Mouse (Mus musculus) myocyte (in vitro differentiated cells): ENCODE data around the gene Itga10. TPM values are rescaled to one million over a fixed set of nuclear protein-coding genes. Genes with fewer than 3 reads are reported as not detected.
A peak's percentile ranks its signal among the peaks of the same experiment; 100 is the strongest.

ENCODE experiments used
- H3K27me3 ChIP-seq: one replicate; pipeline ENCODE4 v1.6.1; 2011; ENCODE audit not compliant: control insufficient read depth, insufficient read depth, insufficient read length
- H3K36me3 ChIP-seq: one replicate; pipeline ENCODE4 v1.6.1; 2011; ENCODE audit not compliant: control insufficient read depth, insufficient read depth
- H3K4me2 ChIP-seq: one replicate; pipeline ENCODE4 v1.6.1; 2011; ENCODE audit warnings: low read depth, control low read depth
- H3K4me3 ChIP-seq: one replicate; pipeline ENCODE4 v1.5.1; 2011; ENCODE audit warnings: mild to moderate bottlenecking, control low read depth, moderate library complexity
- H3K79me2 ChIP-seq: one replicate; pipeline ENCODE4 v1.6.1; 2011; ENCODE audit not compliant: control insufficient read depth, insufficient read depth
- H3ac ChIP-seq: one replicate; pipeline ENCODE4 v1.6.1; 2011; ENCODE audit not compliant: control insufficient read depth, insufficient read length
- CEBPB ChIP-seq: IDR thresholded peaks from 2 replicates; pipeline ENCODE4 v1.6.1; 2011; ENCODE audit warnings: mild to moderate bottlenecking, moderate library complexity; ENCODE audit not compliant: poor library complexity, insufficient read depth, severe bottlenecking
- E2F4 ChIP-seq: IDR thresholded peaks from one replicate; pipeline ENCODE4 v1.6.1; 2011; ENCODE audit warnings: mild to moderate bottlenecking, control low read depth, moderate library complexity; ENCODE audit not compliant: insufficient read depth
- MAX ChIP-seq: IDR thresholded peaks from one replicate; pipeline ENCODE4 v1.6.1; 2011; ENCODE audit warnings: low read depth, mild to moderate bottlenecking, control low read depth
- MYOD1 ChIP-seq, 3 experiments: IDR thresholded peaks; one replicate each; pipeline ENCODE4 v1.6.1; 2011; ENCODE audit warnings: control low read depth in 2 of 3, low read depth in 2 of 3, mild to moderate bottlenecking in 2 of 3, moderate library complexity in 1 of 3; ENCODE audit not compliant: insufficient read length in 2 of 3, control insufficient read depth in 1 of 3
- MYOG ChIP-seq, 3 experiments: IDR thresholded peaks; one replicate each; pipeline ENCODE4 v1.6.1; 2011; ENCODE audit warnings: control low read depth in 2 of 3, low read depth in 2 of 3, mild to moderate bottlenecking in 2 of 3; ENCODE audit not compliant: insufficient read length in 2 of 3, control insufficient read depth in 1 of 3, insufficient read depth in 1 of 3
- POLR2A ChIP-seq: IDR thresholded peaks from one replicate; pipeline ENCODE4 v1.6.1; 2011; ENCODE audit warnings: low read depth, mild to moderate bottlenecking, control low read depth, moderate library complexity; ENCODE audit not compliant: insufficient read length
- POLR2AphosphoS2 ChIP-seq: IDR thresholded peaks from one replicate; pipeline ENCODE4 v1.6.1; 2011; ENCODE audit warnings: low read depth, control low read depth; ENCODE audit not compliant: insufficient read length
- REST ChIP-seq: IDR thresholded peaks from one replicate; pipeline ENCODE4 v1.6.1; 2011; ENCODE audit warnings: mild to moderate bottlenecking, control low read depth, moderate library complexity; ENCODE audit not compliant: insufficient read depth, insufficient read length
- SRF ChIP-seq: IDR thresholded peaks from one replicate; pipeline ENCODE4 v1.6.1; 2011; ENCODE audit warnings: low read depth; ENCODE audit not compliant: control insufficient read depth, insufficient read length
- TCF12 ChIP-seq: IDR thresholded peaks from one replicate; pipeline ENCODE4 v1.6.1; 2011; ENCODE audit warnings: mild to moderate bottlenecking, control low read depth; ENCODE audit not compliant: poor library complexity, insufficient read depth, severe bottlenecking
- TCF3 ChIP-seq: IDR thresholded peaks from one replicate; pipeline ENCODE4 v1.6.1; 2011; ENCODE audit warnings: low read depth, control low read depth; ENCODE audit not compliant: insufficient read length
- USF1 ChIP-seq: IDR thresholded peaks from one replicate; pipeline ENCODE4 v1.6.1; 2011; ENCODE audit warnings: low read depth, mild to moderate bottlenecking, control low read depth, moderate library complexity
- polyA plus RNA-seq: library from polyadenylated mRNA; unstranded; fragments of >200 nt; fragmentation: generic; extraction: Trizol; gene quantifications from one replicate; pipeline ENCODE4 v1.2.1, GENCODE M21; 2012; ENCODE audit warnings: missing spikeins

Gene Itga10
- polyA plus RNA-seq, 1 experiment, result 1.9 TPM

- Histone ChIP-seq H3K4me3 (no peak overlapping the region), H3K36me3 (peaks cover 10% of the 10 kb centered on the region), H3K79me2 (peaks cover 18% of the 10 kb centered on the region), H3ac (no peak overlapping the region), H3K4me2 (no peak overlapping the region), H3K27me3 (no peaks in the 10 kb centered on the region)
- TF ChIP-seq MAX (no peak), POLR2AphosphoS2 (no peak), CEBPB (no peak), TCF3 (no peak), MYOG (IDR thresholded peaks at IDR 0.05; ENCODE audit: control insufficient read depth in 1 of 3, insufficient read depth in 1 of 3, insufficient read length in 2 of 3, low read depth in 2 of 3) (no peak), POLR2A (no peak), MYOD1 (IDR thresholded peaks at IDR 0.05; ENCODE audit: control insufficient read depth in 1 of 3, insufficient read length in 2 of 3, low read depth in 2 of 3) (no peak), E2F4 (no peak), USF1 (no peak), TCF12 (no peak), REST (no peak), SRF (no peak)
Measured at GRCm38 (mm10) chr3:96634015-96634414, 11.4 kb upstream of the Itga10 start.

GRCm38 (mm10) chr3:96634928-96635879, 10.2 kb upstream of the Itga10 start, which contains the start of the genes Pex11b and Gm42957:
TSS of gene Pex11b (plus strand) at chr3:96635376.
TSS of gene Gm42957 (plus strand) at chr3:96635474.
- H3K79me2 ChIP-seq, result peaks cover 15% of the 10 kb centered on the region
- peak; percentile 17 for TF ChIP-seq POLR2AphosphoS2
- TF ChIP-seq POLR2A, result peak; percentile 73
- TF ChIP-seq MAX, result no peak
- no peak for TF ChIP-seq SRF
- no peak for TF ChIP-seq TCF12
- TF ChIP-seq TCF3, result no peak
- TF ChIP-seq MYOG (IDR thresholded peaks at IDR 0.05; ENCODE audit: control insufficient read depth in 1 of 3, insufficient read depth in 1 of 3, insufficient read length in 2 of 3, low read depth in 2 of 3), result peak in 1 of 3 experiments; percentile 14

GRCm38 (mm10) chr3:96635906-96636305, 9.5 kb upstream of the Itga10 start:
- no peaks in the 10 kb centered on the region for H3K27me3 ChIP-seq
- peaks cover 8% of the 10 kb centered on the region for H3K79me2 ChIP-seq
- peaks cover 10% of the 10 kb centered on the region for H3K36me3 ChIP-seq
- peak overlapping the region; percentile 79 for H3K4me2 ChIP-seq
- H3ac ChIP-seq, result peak overlapping the region; percentile 41
- TF ChIP-seq POLR2AphosphoS2 (no peak), MAX (no peak), TCF12 (no peak), POLR2A (no peak), TCF3 (no peak), MYOD1 (IDR thresholded peaks at IDR 0.05; ENCODE audit: control insufficient read depth in 1 of 3, insufficient read length in 2 of 3, low read depth in 2 of 3) (no peak), REST (no peak), SRF (no peak), USF1 (no peak), E2F4 (no peak), CEBPB (no peak), MYOG (IDR thresholded peaks at IDR 0.05; ENCODE audit: control insufficient read depth in 1 of 3, insufficient read depth in 1 of 3, insufficient read length in 2 of 3, low read depth in 2 of 3) (no peak)
- peak overlapping the region; percentile 62 for H3K4me3 ChIP-seq

More at GRCm38 (mm10) chr3:96634928-96635879, 10.2 kb upstream of the Itga10 start, which contains the start of the genes Pex11b and Gm42957:
- peaks cover 10% of the 10 kb centered on the region for H3K36me3 ChIP-seq
- peak within 1 kb of the TSS; percentile 41 for H3ac ChIP-seq
- H3K4me2 ChIP-seq, result peak within 1 kb of the TSS; percentile 79
- peak within 1 kb of the TSS; percentile 62 for H3K4me3 ChIP-seq
- no peaks in the 10 kb centered on the region for H3K27me3 ChIP-seq

GRCm38 (mm10) chr3:96636448-96636847, 8.9 kb upstream of the Itga10 start:
- Histone ChIP-seq H3K4me3 (peak overlapping the region; percentile 62), H3ac (peak overlapping the region; percentile 41), H3K36me3 (peaks cover 10% of the 10 kb centered on the region), H3K4me2 (peak overlapping the region; percentile 79), H3K27me3 (no peaks in the 10 kb centered on the region), H3K79me2 (peaks cover 5% of the 10 kb centered on the region)
- TF ChIP-seq TCF12, result no peak
- TF ChIP-seq MYOG (IDR thresholded peaks at IDR 0.05; ENCODE audit: control insufficient read depth in 1 of 3, insufficient read depth in 1 of 3, insufficient read length in 2 of 3, low read depth in 2 of 3), result no peak
- no peak for TF ChIP-seq POLR2A
- no peak for TF ChIP-seq USF1
- no peak for TF ChIP-seq SRF
- no peak for TF ChIP-seq POLR2AphosphoS2

- H3ac ChIP-seq, result no peak overlapping the region
- H3K36me3 ChIP-seq, result peaks cover 8% of the 10 kb centered on the region
- H3K27me3 ChIP-seq, result no peaks in the 10 kb centered on the region
- no peak overlapping the region for H3K4me3 ChIP-seq
- no peak overlapping the region for H3K4me2 ChIP-seq
- no peaks in the 10 kb centered on the region for H3K79me2 ChIP-seq
- no peak for TF ChIP-seq E2F4
- no peak for TF ChIP-seq TCF12
- no peak for TF ChIP-seq MYOG (IDR thresholded peaks at IDR 0.05; ENCODE audit: control insufficient read depth in 1 of 3, insufficient read depth in 1 of 3, insufficient read length in 2 of 3, low read depth in 2 of 3)
- TF ChIP-seq POLR2AphosphoS2, result no peak
- TF ChIP-seq SRF, result no peak
- TF ChIP-seq REST, result no peak
- no peak for TF ChIP-seq POLR2A
- TF ChIP-seq MYOD1 (IDR thresholded peaks at IDR 0.05; ENCODE audit: control insufficient read depth in 1 of 3, insufficient read length in 2 of 3, low read depth in 2 of 3), result no peak
- no peak for TF ChIP-seq TCF3
- TF ChIP-seq CEBPB, result no peak
- no peak for TF ChIP-seq MAX
- TF ChIP-seq USF1, result no peak
Measured at GRCm38 (mm10) chr3:96639219-96639618, 6.2 kb upstream of the Itga10 start.
